Mouse (Mus musculus) embryo, embryonic 9.5 days (tissue): ENCODE data around the gene Tifab.

Source experiments
- DNase-seq: peaks from one replicate; pipeline ENCODE4 v3.0.0-alpha.2; 2017; ENCODE audit errors: extremely low spot score

Tifab gene

DNA sequence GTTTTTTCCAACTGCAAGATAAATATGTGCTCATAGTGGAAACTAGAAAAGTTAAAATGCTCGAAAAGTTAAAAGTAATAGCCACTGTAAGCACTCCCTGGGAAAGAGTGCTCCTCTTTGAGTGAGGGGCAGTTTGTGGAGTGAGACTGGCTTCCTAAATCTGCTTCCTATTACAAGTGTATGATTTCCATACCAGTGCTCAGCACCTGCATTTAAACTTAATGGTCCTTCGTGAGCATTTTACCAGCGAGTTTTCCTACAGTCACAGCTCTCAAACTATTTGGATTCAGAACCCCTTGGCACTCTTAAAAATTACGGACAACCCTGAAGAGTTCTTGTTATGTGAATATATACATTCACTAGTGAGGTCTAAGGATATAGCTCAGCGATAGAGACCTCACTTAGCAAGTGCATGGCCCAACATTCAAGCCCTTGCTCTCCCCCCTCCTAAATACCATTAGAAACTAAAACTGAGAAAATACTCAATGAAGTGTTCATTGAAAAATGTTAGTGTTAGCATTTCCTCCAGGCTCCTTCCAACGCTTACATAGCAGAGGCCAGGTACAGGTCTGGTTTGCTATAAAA is 39.4 kb downstream of the Tifab start:
- no peak for DNase-seq

DNA sequence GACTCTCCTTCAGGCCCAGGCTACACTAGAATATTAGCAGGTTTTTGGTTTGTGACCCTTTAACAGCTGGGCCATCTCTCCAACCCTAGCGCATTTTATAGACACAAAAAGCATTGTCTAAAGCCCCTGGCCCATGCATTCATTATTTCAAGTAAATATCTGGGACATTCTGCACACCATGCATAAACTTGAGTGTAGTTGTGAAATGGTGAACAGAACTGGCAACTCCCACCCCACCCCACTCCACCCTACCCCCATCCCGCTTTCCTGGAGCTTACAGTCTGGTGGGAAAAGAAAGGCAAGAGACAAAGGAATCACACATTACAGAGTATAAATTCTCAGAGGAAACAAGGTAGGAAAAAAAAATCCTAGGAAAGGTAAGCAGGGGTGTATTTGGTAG is 42.5 kb downstream of the Tifab start, which contains the start of gene H2afy:
Gene H2afy (minus strand): TSS at position 162 of the 400 bp plus-strand sequence.
- no peak for DNase-seq

DNA sequence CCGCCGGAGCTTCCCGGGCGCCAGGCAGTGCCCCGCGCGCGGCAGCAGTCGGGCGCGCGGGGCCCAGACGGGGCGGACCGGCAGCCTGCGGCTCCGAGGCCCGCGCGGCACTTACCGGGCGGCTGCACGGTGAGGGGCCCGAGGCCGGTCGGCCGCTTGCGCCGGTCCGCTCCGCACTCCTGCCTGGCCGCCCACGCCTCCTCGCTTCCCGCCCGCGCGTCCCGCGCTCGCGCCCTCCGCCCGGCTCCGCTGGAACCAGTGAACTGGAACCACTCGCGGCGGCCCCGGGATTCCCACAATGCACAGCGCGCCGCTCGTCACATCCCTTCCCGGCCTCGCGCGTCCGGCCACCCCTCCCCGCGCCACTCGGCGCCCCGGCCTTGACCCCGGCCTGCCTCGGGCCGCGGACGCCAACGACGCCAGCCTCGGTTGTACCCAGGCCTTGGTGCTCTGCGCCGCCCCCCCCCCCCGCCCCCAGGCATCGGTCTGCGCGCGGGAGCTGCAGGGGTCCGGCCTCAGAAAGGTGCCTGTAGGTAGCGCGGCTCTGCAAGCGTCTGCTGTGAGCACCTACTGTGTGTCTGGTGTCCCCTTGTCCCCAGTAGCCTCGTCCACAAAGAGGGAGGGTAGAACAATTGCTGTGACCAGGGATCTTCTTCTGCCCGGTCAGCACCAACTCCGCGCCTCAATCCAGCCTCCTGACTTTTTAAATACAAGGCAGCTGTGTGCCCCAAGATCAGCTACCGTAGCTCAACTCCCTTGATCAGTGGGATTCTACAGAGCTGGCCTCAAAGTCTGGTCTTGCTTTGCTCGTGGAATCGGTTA is 43.2 kb downstream of the Tifab start:
- peak; percentile 88 for DNase-seq

DNA sequence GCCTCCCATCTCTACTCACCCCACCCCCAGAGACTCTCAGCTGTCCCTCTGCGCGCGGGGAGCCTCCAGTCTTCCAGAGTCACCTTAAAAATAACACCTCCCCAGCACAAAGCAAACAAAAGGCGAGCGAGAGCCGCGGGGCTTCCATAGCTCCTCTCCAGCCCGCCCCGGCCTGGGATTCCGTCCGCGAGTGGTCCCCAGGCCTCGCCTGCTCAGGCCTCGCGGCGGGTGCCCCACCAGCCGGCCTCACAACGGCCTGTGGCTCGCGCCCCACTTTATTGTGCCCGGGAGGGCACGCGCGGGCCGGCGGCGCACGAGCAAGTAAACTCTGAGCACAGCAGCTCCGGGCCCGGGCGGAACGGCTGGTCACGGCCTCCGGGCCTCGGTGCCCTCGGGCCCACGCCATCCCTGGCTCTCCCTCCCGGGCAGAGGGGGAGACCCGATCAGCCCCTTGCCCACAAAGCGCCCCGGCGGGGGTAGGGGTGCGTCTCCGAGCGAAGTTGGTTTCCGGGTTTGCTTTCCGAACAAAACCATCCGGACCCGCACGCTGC is 44.0 kb downstream of the Tifab start:
- DNase-seq, result peak; percentile 62

DNA sequence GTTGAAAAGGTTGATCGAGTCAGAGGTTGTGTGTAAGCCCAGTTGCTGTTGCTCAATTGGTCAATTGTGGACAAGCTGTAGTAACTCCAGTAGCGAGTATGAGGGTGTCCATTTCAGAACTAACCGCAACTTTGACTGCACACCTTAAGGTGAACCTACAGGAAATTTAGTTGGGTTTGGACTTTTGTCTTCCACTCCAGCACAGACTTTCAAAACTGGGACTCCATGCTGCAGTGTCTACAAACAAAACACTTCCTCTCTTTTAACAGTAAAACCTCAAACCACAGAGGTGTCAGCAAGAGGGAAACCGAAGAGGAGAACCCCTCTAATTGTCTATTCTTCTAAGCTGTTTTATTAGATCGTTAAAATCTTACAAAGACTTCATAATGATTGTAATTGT is 44.7 kb downstream of the Tifab start:
- DNase-seq, result no peak

DNA sequence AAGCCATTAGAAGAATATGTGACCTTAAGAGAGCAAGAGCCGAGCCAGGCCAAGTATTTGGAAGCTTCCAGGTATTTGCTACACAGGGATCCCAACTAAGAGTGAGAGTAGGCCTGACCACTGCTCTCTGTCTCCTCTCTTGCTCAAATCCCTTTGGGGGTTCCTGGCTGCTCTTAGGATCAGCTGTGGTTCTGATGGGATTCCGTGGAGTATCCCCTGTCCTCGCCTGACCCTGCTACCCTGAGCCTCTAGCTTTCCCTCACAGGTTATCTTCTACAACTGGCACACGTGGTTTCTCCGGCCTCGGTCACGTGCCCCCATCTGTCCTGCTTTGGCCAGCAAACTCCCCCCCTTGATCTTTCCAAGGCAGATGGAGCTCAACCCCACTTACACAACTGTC is 45.7 kb downstream of the Tifab start:
- no peak for DNase-seq

DNA sequence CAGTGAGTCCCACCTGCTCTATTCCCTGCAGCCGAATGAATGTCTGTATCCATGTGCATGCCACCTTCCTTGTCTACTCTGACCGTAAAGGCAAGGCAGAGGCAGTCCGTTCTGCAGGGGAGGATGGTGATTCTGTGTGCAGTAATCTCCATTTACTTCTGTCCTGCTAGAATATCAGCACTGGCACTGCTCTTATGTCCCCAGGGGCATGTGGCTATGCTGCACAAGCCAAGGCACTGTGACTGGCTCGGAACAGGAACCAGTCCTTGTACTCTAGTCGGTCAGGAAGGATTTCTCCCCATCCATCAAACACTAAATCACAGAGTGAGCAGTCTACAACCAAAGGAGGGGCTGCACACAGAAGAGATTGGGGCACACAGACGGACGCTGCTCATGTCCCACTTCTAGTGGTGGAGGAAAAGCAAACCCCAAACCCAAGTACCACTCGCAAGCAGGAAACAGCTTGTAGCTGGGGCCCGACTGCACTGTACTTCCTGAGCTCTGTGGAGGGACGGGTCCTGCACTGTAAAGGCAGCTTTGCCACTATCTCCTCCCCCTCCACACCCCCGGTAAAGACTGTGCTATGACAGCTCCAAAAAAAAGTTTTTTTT is 46.3 kb downstream of the Tifab start:
- no peak for DNase-seq

DNA sequence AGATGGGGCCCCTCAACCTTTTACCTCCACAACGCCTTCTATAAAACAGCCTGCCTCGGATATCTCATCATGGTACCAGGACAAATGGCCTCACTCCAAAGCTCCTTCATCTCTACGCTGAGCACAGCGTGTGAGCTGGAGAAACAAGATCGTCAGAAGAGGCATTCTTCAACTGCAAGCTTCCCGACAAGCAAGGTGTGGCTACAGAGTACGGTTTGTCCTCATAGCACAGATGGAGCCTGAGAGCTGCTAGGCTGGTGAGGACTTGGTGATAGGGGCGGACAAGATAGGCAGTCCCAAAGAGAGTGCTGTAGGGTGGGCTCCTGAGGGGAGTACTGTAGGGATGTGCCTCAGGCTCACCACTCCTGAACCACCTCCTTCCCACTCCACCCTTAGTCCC is 48.1 kb downstream of the Tifab start:
- DNase-seq, result no peak

DNA sequence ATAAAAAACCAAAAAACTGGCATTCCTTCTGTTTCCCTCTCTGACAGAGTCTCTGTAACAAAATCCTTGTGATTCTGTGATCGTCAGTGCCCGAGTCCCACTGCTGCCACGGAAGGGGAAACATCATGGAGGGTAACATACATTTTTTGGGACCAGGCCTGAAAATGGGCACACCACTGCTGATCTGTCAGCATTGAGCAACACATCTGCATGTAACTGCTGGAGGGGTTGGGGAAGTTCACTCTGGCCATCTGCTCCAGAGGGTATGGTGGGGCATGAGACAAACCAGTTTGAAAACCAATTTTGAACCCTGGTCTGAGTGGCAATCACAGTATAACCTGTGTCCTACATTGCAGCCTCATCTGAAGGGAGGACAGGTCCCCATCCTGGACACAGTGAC is 49.1 kb downstream of the Tifab start:
- no peak for DNase-seq

DNA sequence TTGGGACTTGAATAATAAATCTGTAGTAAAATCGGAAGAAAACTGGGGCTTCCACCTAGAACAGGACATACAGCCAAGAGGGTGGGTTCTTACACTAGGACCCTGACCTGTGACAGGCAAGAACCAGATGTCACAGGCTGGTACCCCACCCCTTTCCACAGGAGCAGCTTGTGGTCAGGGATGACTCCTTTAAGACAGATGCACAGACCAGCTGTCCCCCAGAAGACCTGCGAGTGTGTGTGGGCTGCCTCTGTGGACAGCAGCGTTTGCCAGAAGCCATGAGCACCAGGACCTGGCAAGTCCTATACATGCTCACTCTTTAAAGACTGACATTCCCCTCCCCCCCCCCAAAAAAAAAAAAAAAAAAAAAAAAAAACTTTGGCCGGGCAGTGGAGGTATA is 49.7 kb downstream of the Tifab start:
- no peak for DNase-seq

DNA sequence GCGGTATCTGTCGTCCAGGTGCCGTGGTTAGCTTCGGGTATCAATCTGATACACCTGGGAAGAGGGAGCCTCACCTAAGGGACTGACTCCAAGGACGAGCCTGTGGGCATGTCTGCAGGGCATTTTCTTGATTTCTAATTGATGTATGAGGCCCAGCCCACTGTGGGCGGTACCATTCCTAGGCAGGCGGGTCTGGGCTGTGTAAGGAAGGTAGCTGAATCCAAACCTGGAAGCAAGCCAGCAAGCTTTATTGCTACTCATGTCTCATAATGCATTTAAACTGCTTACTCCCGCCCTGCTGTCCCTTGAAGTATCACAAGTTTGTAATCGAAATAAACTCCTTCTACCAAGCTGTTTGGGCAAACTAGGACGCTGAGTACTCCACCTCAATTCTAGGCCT is 53.1 kb downstream of the Tifab start:
- DNase-seq, result no peak
